Mouse (Mus musculus) fibroblast of lung, adult 2 months (primary cell): ENCODE measurements around the gene 1700037H04Rik.

Source experiments
- DNase-seq: peaks from one replicate; pipeline ENCODE4 v3.0.0-alpha.2; 2011; ENCODE audit warnings: low read depth

The 1700037H04Rik gene

DNA sequence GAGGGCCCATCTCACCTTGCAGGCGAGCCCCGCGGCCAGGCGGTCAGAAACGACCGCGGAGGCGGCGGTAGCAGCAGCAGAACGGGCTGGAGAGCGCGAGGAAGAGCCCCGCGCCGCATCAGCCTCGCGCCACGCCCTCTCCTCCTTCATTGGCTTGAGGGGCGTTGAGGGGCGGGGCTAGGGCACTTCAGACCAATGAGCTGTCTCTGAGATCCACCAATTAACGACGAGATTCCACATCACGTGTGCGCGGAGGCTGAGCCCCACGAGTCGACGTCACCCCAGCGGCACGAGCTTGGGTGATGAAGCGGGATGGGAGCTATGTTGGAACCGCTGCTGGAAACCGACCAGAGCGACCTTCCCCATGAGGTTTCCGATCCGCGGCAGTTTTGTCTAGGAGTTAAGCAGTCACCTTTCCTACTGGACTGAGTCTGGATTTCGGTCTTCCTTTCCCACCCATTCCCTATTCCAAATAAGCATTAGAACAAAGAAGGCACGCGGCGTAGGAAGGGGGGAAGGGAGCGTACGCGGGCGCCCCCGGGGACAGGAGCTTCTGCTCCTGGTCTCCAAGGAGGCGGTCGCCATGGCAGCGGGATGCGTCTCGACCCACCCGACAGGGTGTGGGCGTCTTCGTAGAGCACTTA lies at the start of gene 1700037H04Rik:
Gene 1700037H04Rik, minus strand, starts transcription at position 144 of the 644 bp plus-strand sequence.
- peak; percentile 98 for DNase-seq

DNA sequence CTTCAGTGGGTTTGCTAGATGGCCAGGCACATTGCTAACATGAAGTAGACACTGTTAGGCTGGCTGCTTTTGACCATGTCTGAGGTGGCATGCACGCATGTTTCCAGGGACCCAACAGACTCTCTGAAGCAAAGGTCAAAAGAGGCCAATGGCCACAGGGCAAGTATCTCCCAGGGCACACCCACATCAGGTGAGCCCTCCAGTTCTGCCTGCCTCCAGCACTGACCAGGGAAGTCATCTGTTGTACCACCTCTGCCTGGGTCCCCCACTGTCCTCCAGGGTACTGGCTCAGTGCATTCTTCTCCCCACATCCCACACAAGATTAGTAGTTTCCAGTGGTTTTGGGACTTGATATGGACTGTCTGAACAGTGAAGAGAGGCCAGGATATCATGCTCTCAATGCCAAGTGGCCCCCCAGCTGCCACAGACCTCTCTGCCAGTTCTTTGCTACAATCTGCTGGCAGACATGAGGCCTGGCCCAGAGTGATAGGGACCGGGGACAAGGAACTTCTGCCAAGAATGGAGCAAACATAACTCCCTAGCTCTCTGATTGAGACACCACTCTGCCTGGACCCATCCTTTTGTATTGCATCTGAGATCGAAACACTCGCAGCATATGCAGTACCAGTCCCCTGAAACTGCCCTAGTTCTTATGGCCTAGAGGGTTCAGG lies 49.4 kb upstream of the 1700037H04Rik start:
- no peak for DNase-seq

DNA sequence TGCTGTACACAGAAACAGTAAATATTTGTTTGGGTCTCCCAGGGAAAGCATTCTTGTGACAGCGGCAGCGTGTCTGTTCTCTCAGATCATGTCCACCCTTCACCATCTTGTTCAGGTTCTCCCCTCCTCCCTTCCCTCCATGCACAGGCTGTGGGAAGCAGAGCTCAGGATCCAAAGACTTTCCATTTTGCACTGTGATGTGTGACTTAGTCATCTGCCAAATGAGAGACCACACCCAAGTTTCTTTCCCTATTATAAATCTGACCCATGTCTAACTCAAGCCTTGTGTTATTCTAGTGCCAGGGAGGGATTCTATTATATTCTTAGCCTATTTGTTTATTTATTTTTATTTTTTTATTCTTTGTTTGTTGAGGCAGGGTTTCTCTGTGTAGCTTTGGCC lies 48.5 kb upstream of the 1700037H04Rik start:
- no peak for DNase-seq

GRCm38 (mm10) chr2:131206778-131207177 lies 46.9 kb upstream of the 1700037H04Rik start, which contains the start of gene Ap5s1:
Gene Ap5s1, plus strand, starts transcription at chr2:131207078.
- no peak for DNase-seq

- DNase-seq, result no peak
Measured at GRCm38 (mm10) chr2:131205521-131206182, 45.8 kb upstream of the 1700037H04Rik start.

GRCm38 (mm10) chr2:131204410-131204981 lies 44.6 kb upstream of the 1700037H04Rik start:
- DNase-seq, result peak; percentile 98

GRCm38 (mm10) chr2:131203816-131204409 lies 44.0 kb upstream of the 1700037H04Rik start:
- DNase-seq, result no peak

DNA sequence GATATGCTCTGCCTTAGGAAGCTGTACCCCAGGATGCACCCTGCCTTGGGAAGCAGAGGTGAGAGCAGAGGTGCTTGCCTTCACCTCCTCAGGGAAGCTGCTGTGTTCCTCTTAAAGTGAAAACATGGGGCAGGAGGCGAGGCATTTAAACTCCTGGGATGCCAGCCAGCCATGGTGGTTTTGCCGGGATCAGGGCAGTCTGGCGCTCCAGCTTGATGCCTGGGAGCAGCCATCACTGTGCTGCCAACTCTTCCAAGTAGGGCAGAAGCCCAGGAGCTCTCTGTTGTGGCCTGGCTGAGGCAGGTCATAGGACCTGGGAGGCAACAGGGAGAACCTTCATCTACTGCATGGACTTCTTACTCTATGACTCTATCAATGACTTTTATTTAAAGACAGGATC lies 41.4 kb upstream of the 1700037H04Rik start:
- peak; percentile 78 for DNase-seq

DNA sequence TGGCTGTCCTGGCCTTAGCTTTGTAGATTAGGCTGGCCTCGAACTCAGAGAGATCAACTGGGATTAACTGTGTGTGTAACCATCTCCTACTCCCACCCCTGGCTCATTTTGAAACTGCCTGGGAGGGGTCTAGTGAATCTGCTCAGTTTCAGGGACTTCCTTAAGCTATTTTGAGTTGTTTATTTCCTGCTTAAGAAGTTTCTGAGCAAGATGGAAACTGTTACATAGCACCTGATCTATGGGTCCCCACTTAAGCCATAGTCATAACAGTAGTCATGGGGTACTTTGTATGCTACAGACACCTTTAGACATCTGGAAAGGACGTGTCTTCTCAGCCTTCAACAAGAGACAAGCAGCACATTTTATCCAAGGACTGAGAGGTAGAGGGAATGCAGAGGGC lies 40.8 kb upstream of the 1700037H04Rik start:
- no peak for DNase-seq

DNA sequence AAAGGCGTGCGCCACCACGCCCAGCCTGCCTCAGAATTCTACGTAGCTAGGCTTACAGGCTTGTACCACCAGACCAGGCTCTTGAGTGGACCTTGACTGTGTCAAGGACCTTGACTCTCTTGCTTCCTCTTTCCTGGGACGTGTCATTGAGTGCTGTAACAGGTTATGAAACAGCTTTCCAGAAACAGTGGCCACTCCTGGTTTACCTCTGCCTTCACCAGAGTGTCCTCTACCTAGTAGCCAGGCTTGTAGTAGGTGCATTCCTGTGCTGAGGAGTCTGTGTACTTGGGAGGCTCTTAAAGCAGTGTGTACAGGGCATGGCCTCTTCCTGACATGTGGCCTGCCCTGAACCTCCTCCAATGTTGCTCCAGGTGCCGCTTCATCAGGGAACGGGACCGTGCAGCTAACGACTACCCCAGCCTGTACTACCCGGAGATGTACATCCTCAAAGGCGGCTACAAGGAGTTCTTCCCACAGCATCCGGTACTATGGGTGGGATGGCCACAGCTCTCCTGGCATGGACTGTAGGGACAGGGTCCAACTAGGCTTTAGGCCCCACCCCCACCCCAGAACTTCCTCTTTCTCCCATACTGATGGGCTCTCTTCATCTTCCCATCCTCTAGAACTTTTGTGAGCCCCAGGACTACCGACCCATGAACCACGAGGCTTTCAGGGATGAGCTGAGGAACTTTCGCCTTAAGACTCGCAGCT lies 36.9 kb upstream of the 1700037H04Rik start:
- DNase-seq, result no peak

DNA sequence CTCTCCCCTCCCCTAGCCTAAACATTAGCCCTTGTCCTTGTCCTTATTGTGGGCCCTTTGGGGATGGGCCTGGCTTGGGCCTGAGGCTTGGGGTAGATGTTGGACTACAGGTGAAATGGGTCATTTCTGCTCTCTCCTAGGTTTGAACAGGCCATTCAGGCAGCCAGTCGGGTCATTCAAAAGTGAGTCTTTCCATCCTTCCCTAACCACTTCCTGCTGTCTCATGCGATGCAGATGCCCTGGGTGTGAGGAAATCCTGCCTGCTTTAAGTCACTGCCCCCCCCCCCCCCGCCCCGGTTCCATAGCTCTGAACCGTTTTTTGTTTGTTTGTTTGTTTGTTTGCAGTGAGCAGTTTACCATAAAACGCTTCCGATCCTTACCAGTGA lies 31.1 kb upstream of the 1700037H04Rik start:
- no peak for DNase-seq

GRCm38 (mm10) chr2:131190344-131191004 lies 30.6 kb upstream of the 1700037H04Rik start:
- DNase-seq, result no peak

GRCm38 (mm10) chr2:131189521-131190309 lies 29.8 kb upstream of the 1700037H04Rik start:
- DNase-seq, result no peak

GRCm38 (mm10) chr2:131188311-131188710 lies 28.4 kb upstream of the 1700037H04Rik start:
- DNase-seq, result no peak

DNA sequence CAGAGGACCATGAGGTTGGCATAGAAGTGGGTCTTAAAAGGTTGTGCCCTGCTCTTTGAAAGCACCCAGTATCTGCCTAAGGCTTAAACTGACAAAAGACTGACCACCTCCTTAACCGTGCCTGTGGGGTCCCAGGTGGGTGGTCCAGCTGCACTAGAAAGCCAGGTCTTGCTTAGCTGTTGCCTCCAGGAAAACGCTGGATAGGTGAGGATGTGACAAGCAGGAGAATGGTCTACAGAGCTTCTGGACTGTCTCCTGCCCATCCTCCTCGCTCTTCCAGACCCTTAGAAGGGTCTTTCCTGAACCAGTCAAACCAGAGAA lies 27.7 kb upstream of the 1700037H04Rik start:
- DNase-seq, result no peak

DNA sequence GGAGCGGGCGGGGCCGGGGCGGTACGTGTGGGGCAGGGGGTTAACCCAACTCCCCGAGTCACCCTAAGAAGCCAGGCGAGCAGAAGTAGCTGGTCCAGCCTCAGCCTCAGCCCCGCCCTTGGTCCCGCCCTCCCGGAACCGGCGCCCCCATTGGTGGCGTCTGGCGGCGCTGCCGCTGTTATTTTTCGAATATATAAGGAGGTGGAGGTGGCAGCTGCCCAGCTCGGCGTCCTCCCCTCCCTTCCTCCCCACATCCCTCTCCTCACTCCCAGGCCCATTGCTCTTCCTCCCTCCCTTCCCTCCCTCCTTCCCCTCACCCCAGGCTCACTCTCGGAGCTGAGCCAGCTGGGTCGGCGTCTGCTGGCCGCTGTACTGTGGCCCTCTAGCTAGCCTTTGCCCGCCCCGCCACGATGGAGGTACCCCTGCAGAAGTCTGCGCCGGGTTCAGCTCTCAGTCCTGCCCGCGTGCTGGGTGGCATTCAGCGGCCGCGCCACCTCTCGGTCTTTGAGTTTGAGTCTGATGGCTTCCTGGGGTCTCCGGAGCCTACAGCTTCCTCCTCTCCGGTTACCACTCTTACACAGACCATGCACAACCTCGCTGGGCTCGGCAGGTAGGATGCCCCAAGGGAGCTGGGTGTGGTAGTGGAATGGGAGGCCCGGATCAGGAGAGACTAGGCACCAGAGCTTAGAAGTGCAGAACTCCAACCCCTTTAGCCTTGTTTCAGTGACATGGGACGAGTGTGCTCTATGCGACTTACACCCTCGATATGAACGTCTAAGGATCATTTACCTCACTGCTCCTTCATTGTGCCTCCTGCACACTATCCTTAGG lies 27.1 kb upstream of the 1700037H04Rik start, which contains the start of the genes Cdc25b and Spef1:
Gene Cdc25b, plus strand, starts transcription at position 179 of the 831 bp plus-strand sequence.
Gene Spef1, minus strand, starts transcription at position 512 of the 831 bp plus-strand sequence.
- no peak for DNase-seq

- no peak for DNase-seq
Measured at GRCm38 (mm10) chr2:131186343-131186742, 26.5 kb upstream of the 1700037H04Rik start.

GRCm38 (mm10) chr2:131179990-131180587 lies 20.2 kb upstream of the 1700037H04Rik start, which contains the start of gene Cenpb:
Gene Cenpb, minus strand, starts transcription at chr2:131180067.
- DNase-seq, result no peak
